Mouse (Mus musculus) midbrain, embryonic 14.5 days (tissue): Measurements from ENCODE around the gene 1700003E16Rik. TPM values are rescaled to one million over a fixed set of nuclear protein-coding genes. Genes with fewer than 3 reads are reported as not detected.

Experiments used
- ATAC-seq: fragments of 200-750 bp; cut with Nextera tagmentation; 2 replicates; pipeline ENCODE4 v1.8.0; 2017; ENCODE audit warnings: moderate number of reproducible peaks, moderate library complexity; ENCODE audit not compliant: low FRiP score, low TSS enrichment
- DNase-seq: peaks from one replicate; pipeline ENCODE4 v3.0.0-alpha.2; 2015
- H3K27ac ChIP-seq: fragments of 300-500 bp; sonication (generic); replicated peaks from 2 replicates; pipeline ENCODE4 v1.5.1; 2014; ENCODE audit warnings: mild to moderate bottlenecking, low read depth, low read length, moderate library complexity
- H3K27me3 ChIP-seq: fragments of 300-500 bp; sonication (generic); 2 replicates; pipeline ENCODE4 v1.6.1; 2014; ENCODE audit warnings: low read length, control low read depth, mixed read lengths; ENCODE audit not compliant: control insufficient read depth, insufficient read depth
- H3K36me3 ChIP-seq: fragments of 300-500 bp; sonication (generic); 2 replicates; pipeline ENCODE4 v1.6.1; 2014; ENCODE audit warnings: low read length, control low read depth; ENCODE audit not compliant: control insufficient read depth, insufficient read depth
- H3K4me1 ChIP-seq: fragments of 300-500 bp; sonication (generic); 2 replicates; pipeline ENCODE4 v1.6.1; 2014; ENCODE audit warnings: mild to moderate bottlenecking, antibody characterized with exemption, low read length, control low read depth; ENCODE audit not compliant: control insufficient read depth, insufficient read depth
- H3K4me2 ChIP-seq: fragments of 300-500 bp; sonication (generic); 2 replicates; pipeline ENCODE4 v1.6.1; 2014; ENCODE audit warnings: mild to moderate bottlenecking, low read length, moderate library complexity
- H3K4me3 ChIP-seq: fragments of 300-500 bp; sonication (generic); replicated peaks from 2 replicates; pipeline ENCODE4 v1.5.1; 2014; ENCODE audit warnings: low read depth, low read length
- H3K9ac ChIP-seq: fragments of 300-500 bp; sonication (generic); replicated peaks from 2 replicates; pipeline ENCODE4 v1.6.1; 2014; ENCODE audit warnings: mild to moderate bottlenecking, low read length, moderate library complexity
- H3K9me3 ChIP-seq: fragments of 300-500 bp; sonication (generic); 2 replicates; pipeline ENCODE4 v1.6.1; 2016; ENCODE audit warnings: low read length, control low read depth, mixed read lengths; ENCODE audit not compliant: control insufficient read depth
- WGBS: fragments of 180-500 bp; shearing (Covaris S2); extraction: QIAGEN DNeasy Blood & Tissue Kit; methylation state at CpG from one replicate; pipeline ENCODE4 v1.1.7; 2014; 5-methylcytosine and 5-hydroxymethylcytosine counted together
- polyA plus RNA-seq: library from polyadenylated mRNA; unstranded; fragments of >200 nt; fragmentation: Nextera tagmentation; extraction: Ambion mirVana; gene quantifications from 2 replicates; pipeline ENCODE4 v1.2.1, GENCODE M21; 2014

1700003E16Rik gene
- 5.9 and 7.1 TPM in 2 replicates for polyA plus RNA-seq

GRCm38 (mm10) chr6:83156259-83156684 lies at the start of gene 1700003E16Rik, which contains the start of gene Wdr54:
Gene 1700003E16Rik, plus strand, starts transcription at chr6:83156404.
Gene Wdr54, minus strand, starts transcription at chr6:83156397.
- WGBS = under 1% methylated on average over 32 of the region's 32 CpGs
- peaks cover 15% of the 10 kb centered on the region for H3K4me1 ChIP-seq
- no peaks in the 10 kb centered on the region for H3K9me3 ChIP-seq
- peak within 1 kb of the TSS; percentile 13; the same call in 1 of the 2 replicates for H3K27ac ChIP-seq
- peaks cover 14% of the 10 kb centered on the region for H3K36me3 ChIP-seq
- peak within 1 kb of the TSS; percentile 55 for H3K4me3 ChIP-seq
- ATAC-seq = peak; percentile 89
- H3K4me2 ChIP-seq = peak within 1 kb of the TSS; percentile 81
- peak; percentile 95 for DNase-seq
- H3K9ac ChIP-seq = peak within 1 kb of the TSS; percentile 64
- H3K27me3 ChIP-seq = peaks cover 14% of the 10 kb centered on the region

GRCm38 (mm10) chr6:83107566-83108400 lies 48.4 kb upstream of the 1700003E16Rik start:
- Histone ChIP-seq H3K27ac (peak overlapping the region; percentile 83; the same call in 1 of the 2 replicates), H3K4me2 (peak overlapping the region; percentile 91), H3K9me3 (no peaks in the 10 kb centered on the region), H3K4me3 (peak overlapping the region; percentile 90), H3K9ac (peak overlapping the region; percentile 88; the same call in 1 of the 2 replicates), H3K4me1 (peaks cover 26% of the 10 kb centered on the region), H3K27me3 (no peaks in the 10 kb centered on the region), H3K36me3 (0 out of 2 replicates have a peak, but pooled peaks cover 8% of the 10 kb centered on the region)
- DNase-seq (peak; percentile 76), ATAC-seq (no peak)
- WGBS = 33% methylated on average over 13 of the region's 13 CpGs

- Histone ChIP-seq H3K36me3 (0 out of 2 replicates have a peak, but pooled peaks cover 8% of the 10 kb centered on the region), H3K9me3 (no peaks in the 10 kb centered on the region), H3K4me3 (peak within 1 kb of the TSS; percentile 90), H3K9ac (peak within 1 kb of the TSS; percentile 88), H3K4me2 (peak within 1 kb of the TSS; percentile 91), H3K27ac (peak within 1 kb of the TSS; percentile 83), H3K4me1 (peaks cover 20% of the 10 kb centered on the region), H3K27me3 (no peaks in the 10 kb centered on the region)
- WGBS = under 1% methylated on average over 76 of the region's 76 CpGs
- ATAC-seq (peak; percentile 90), DNase-seq (peak; percentile 89)
Observed at GRCm38 (mm10) chr6:83108762-83109668, 47.2 kb upstream of the 1700003E16Rik start, which contains the start of gene Mrpl53. Gene Mrpl53, plus strand, starts transcription at chr6:83109040.

GRCm38 (mm10) chr6:83111510-83112136 lies 44.6 kb upstream of the 1700003E16Rik start:
- no peak for ATAC-seq
- WGBS = 90% methylated on average over 4 of the region's 4 CpGs
- no peak overlapping the region for H3K9ac ChIP-seq
- no peaks in the 10 kb centered on the region for H3K9me3 ChIP-seq
- H3K4me3 ChIP-seq = no peak overlapping the region
- H3K36me3 ChIP-seq = 0 out of 2 replicates have a peak, but pooled peaks cover 8% of the 10 kb centered on the region
- H3K27me3 ChIP-seq = no peaks in the 10 kb centered on the region
- no peak overlapping the region for H3K27ac ChIP-seq
- no peak overlapping the region for H3K4me2 ChIP-seq
- DNase-seq = no peak
- peaks cover 33% of the 10 kb centered on the region for H3K4me1 ChIP-seq

GRCm38 (mm10) chr6:83115011-83115671 lies 41.1 kb upstream of the 1700003E16Rik start, which contains the start of gene Mogs:
Gene Mogs, plus strand, starts transcription at chr6:83115496.
- ATAC-seq (peak; percentile 90), DNase-seq (peak; percentile 95)
- Histone ChIP-seq H3K9me3 (no peaks in the 10 kb centered on the region), H3K4me2 (peak within 1 kb of the TSS; percentile 76), H3K9ac (peak within 1 kb of the TSS; percentile 82), H3K4me1 (peaks cover 27% of the 10 kb centered on the region), H3K4me3 (peak within 1 kb of the TSS; percentile 83), H3K27me3 (no peaks in the 10 kb centered on the region), H3K27ac (peak within 1 kb of the TSS; percentile 67), H3K36me3 (peaks cover 40% of the 10 kb centered on the region)
- 1% methylated on average over 54 of the region's 58 CpGs for WGBS

GRCm38 (mm10) chr6:83115682-83116372 lies 40.4 kb upstream of the 1700003E16Rik start:
- DNase-seq = no peak
- H3K36me3 ChIP-seq = peaks cover 40% of the 10 kb centered on the region
- peaks cover 28% of the 10 kb centered on the region for H3K4me1 ChIP-seq

GRCm38 (mm10) chr6:83116373-83117164 lies 39.6 kb upstream of the 1700003E16Rik start:
- Histone ChIP-seq H3K9me3 (no peaks in the 10 kb centered on the region), H3K4me1 (peaks cover 28% of the 10 kb centered on the region), H3K36me3 (peaks cover 33% of the 10 kb centered on the region), H3K9ac (peak overlapping the region; percentile 82), H3K4me2 (peak overlapping the region; percentile 76), H3K27ac (no peak overlapping the region), H3K27me3 (no peaks in the 10 kb centered on the region), H3K4me3 (peak overlapping the region; percentile 83)
- ATAC-seq (no peak), DNase-seq (no peak)
- 80% methylated on average over 11 of the region's 11 CpGs for WGBS

More at GRCm38 (mm10) chr6:83115682-83116372, 40.4 kb upstream of the 1700003E16Rik start:
- Histone ChIP-seq H3K9ac (peak overlapping the region; percentile 82), H3K27ac (peak overlapping the region; percentile 67), H3K4me2 (peak overlapping the region; percentile 76), H3K4me3 (peak overlapping the region; percentile 83), H3K9me3 (no peaks in the 10 kb centered on the region), H3K27me3 (no peaks in the 10 kb centered on the region)
- no peak; the same call in 1 of the 2 replicates for ATAC-seq
- WGBS = 1% methylated on average over 48 of the region's 48 CpGs
